14 mouse cellular contexts compared by ENCODE assay signal in the genomic region with DNA sequence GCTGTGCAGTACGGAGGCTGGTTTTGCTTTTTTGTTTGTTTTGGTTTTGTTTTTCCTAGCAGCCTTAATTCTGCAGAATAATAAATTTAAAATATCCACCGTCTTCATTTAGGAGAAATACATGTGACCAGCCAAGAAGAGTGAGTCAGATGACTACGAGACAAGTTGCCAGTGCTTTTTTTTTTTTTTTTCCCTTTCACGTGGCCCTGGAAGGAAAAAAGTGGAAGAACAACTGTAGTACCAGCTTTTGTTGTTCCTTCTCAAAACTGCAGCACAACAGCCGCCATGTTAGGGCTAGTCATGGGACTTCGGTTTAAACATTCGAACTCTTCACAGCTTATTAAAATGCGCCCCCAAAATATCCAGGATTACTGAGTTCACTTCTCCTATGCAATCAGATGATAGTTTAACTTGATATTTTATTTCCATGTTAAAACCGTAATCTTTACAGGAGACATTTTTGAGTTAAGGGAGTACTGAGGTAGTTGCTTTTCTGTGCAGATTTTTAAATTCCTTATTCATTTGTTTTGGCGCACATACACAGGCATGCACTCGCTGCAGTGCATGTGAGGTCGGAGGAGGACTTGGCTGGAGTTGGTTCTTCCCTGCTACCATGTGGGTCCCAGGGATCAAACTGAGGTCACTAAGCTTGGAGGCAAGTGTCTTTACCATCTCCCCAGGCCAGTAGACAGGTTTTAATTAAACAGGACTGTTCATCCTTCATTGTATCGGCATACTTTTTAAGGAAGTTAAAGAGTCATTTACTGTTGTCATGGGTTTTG. TPM values are rescaled to one million over a fixed set of nuclear protein-coding genes. Genes with fewer than 3 reads are reported as not detected.
A peak's percentile ranks its signal among the peaks of the same experiment; 100 is the strongest.
DNase-seq lines count a peak whose midpoint lies in the region; ATAC-seq and TF ChIP-seq lines count a peak whose summit lies in the region.
"Had no signal": no experiment of that assay in that cellular context is flagged by ENCODE, and none has a peak within 500 bp of the region (broad histone marks: within the 10 kb centered on the region; RNA-seq: fewer than 3 reads in every experiment).

No protein-coding gene starts in this region.

- TF ChIP-seq EP300 in heart, postnatal 0 days (IDR thresholded peaks at IDR 0.05; ENCODE audit: low read depth), result no peak

- H3K4me2 ChIP-seq in kidney, postnatal 0 days (ENCODE audit: low read length), result peak overlapping the region; percentile 81; the same call in 1 of the 2 replicates
- no peak overlapping the region for H3K4me2 ChIP-seq in kidney, embryonic 16.5 days (replicated peaks; ENCODE audit: low read depth, low read length)
- H3K4me2 ChIP-seq in heart, postnatal 0 days (ENCODE audit: low read depth, low read length), result peak overlapping the region; percentile 80
- H3K4me2 ChIP-seq in hindbrain, embryonic 14.5 days (replicated peaks), result no peak overlapping the region

- no peak for ATAC-seq in kidney, postnatal 0 days (replicated peaks; ENCODE audit: low FRiP score, low read depth)
- no peak for ATAC-seq in kidney, embryonic 16.5 days (ENCODE audit: low FRiP score, low TSS enrichment)
- no peak for ATAC-seq in heart, postnatal 0 days (ENCODE audit: insufficient read depth, low read depth)
- ATAC-seq in hindbrain, embryonic 14.5 days (ENCODE audit: low FRiP score), result no peak

- DNase-seq in kidney, postnatal 0 days (ENCODE audit: low spot score), result no peak
- DNase-seq in NIH3T3 (ENCODE audit: low read depth), result peak; percentile 71
- DNase-seq in heart, postnatal 0 days (ENCODE audit: low spot score), result no peak
- DNase-seq in embryo, embryonic 9.5 days (ENCODE audit: extremely low spot score), result no peak
- no peak for DNase-seq in hindbrain, embryonic 14.5 days (ENCODE audit: low spot score)
- DNase-seq: adrenal gland, postnatal 36 days; kidney, adult 8-10 months; layer of hippocampus, adult 9-11 months; left cerebral cortex, postnatal 4 days; spleen, adult 18-20 months had no signal

- TF ChIP-seq CTCF in kidney, postnatal 0 days (IDR thresholded peaks at IDR 0.05; ENCODE audit: low read depth), result no peak
- TF ChIP-seq CTCF in E14TG2a.4 (conservative IDR thresholded peaks at IDR 0.05; ENCODE audit: low read length), result no peak
- TF ChIP-seq CTCF in heart, postnatal 0 days (IDR thresholded peaks at IDR 0.05; ENCODE audit: low read depth), result no peak

- WGBS in kidney, postnatal 0 days, result 70% methylated on average over 13 of the region's 13 CpGs
- WGBS in kidney, embryonic 16.5 days, result 74% methylated on average over 13 of the region's 13 CpGs
- 67% methylated on average over 13 of the region's 13 CpGs for WGBS in heart, postnatal 0 days
- WGBS in hindbrain, embryonic 14.5 days, result 89% methylated on average over 13 of the region's 13 CpGs

- H3K27me3 ChIP-seq in kidney, postnatal 0 days (ENCODE audit: insufficient read depth, low read length), result no peaks in the 10 kb centered on the region
- no peaks in the 10 kb centered on the region for H3K27me3 ChIP-seq in kidney, embryonic 16.5 days (ENCODE audit: insufficient read depth, low read length)
- peaks cover 17% of the 10 kb centered on the region for H3K27me3 ChIP-seq in E14TG2a.4 (ENCODE audit: insufficient read depth, low read length)
- H3K27me3 ChIP-seq in heart, postnatal 0 days (ENCODE audit: control insufficient read depth, insufficient read depth, low read length), result no peaks in the 10 kb centered on the region
- H3K27me3 ChIP-seq in hindbrain, embryonic 14.5 days (ENCODE audit: control insufficient read depth, insufficient read depth, low read length), result no peaks in the 10 kb centered on the region

- H3K4me3 ChIP-seq in kidney, postnatal 0 days (replicated peaks; ENCODE audit: low read depth, low read length), result no peak overlapping the region
- H3K4me3 ChIP-seq in kidney, embryonic 16.5 days (ENCODE audit: low read length), result no peak overlapping the region
- 0 out of 2 replicates have a peak overlapping the region, but pooled peaks have one; percentile 94 for H3K4me3 ChIP-seq in E14TG2a.4 (replicated peaks; ENCODE audit: low read length)
- no peak overlapping the region for H3K4me3 ChIP-seq in heart, postnatal 0 days (ENCODE audit: low read depth, low read length)
- H3K4me3 ChIP-seq in hindbrain, embryonic 14.5 days (replicated peaks; ENCODE audit: low read length), result no peak overlapping the region

- peaks cover 10% of the 10 kb centered on the region for H3K4me1 ChIP-seq in kidney, postnatal 0 days (replicated peaks; ENCODE audit: insufficient read depth, low read length)
- H3K4me1 ChIP-seq in kidney, embryonic 16.5 days (ENCODE audit: insufficient read depth, low read length), result peaks cover 23% of the 10 kb centered on the region
- peaks cover 27% of the 10 kb centered on the region for H3K4me1 ChIP-seq in E14TG2a.4 (replicated peaks; ENCODE audit: low read depth, low read length)
- H3K4me1 ChIP-seq in heart, postnatal 0 days (ENCODE audit: control insufficient read depth, insufficient read depth), result peaks cover 23% of the 10 kb centered on the region
- peaks cover 12% of the 10 kb centered on the region for H3K4me1 ChIP-seq in hindbrain, embryonic 14.5 days (replicated peaks; ENCODE audit: control insufficient read depth, insufficient read depth, low read length)

- no peaks in the 10 kb centered on the region for H3K9me3 ChIP-seq in kidney, postnatal 0 days (replicated peaks; ENCODE audit: low read length)
- H3K9me3 ChIP-seq in kidney, embryonic 16.5 days (ENCODE audit: low read length), result no peaks in the 10 kb centered on the region
- H3K9me3 ChIP-seq in E14TG2a.4 (ENCODE audit: low read length), result no peaks in the 10 kb centered on the region
- no peaks in the 10 kb centered on the region for H3K9me3 ChIP-seq in heart, postnatal 0 days (replicated peaks; ENCODE audit: control insufficient read depth, low read length)
- H3K9me3 ChIP-seq in hindbrain, embryonic 14.5 days (ENCODE audit: control insufficient read depth, low read length), result no peaks in the 10 kb centered on the region
- H3K9me3 ChIP-seq: hindbrain, embryonic 10.5 days; midbrain, embryonic 10.5 days had no signal

- H3K27ac ChIP-seq in kidney, postnatal 0 days, result peak overlapping the region; percentile 97
- H3K27ac ChIP-seq in kidney, embryonic 16.5 days (ENCODE audit: low read length), result no peak overlapping the region; the same call in 1 of the 2 replicates
- H3K27ac ChIP-seq in heart, postnatal 0 days (ENCODE audit: low read depth), result peak overlapping the region; percentile 99
- H3K27ac ChIP-seq in hindbrain, embryonic 14.5 days, result no peak overlapping the region
- H3K27ac ChIP-seq: midbrain, embryonic 10.5 days had no signal

- H3K36me3 ChIP-seq in kidney, postnatal 0 days (ENCODE audit: insufficient read depth, low read length), result no peaks in the 10 kb centered on the region
- no peaks in the 10 kb centered on the region for H3K36me3 ChIP-seq in kidney, embryonic 16.5 days (ENCODE audit: insufficient read depth, low read length)
- H3K36me3 ChIP-seq in E14TG2a.4 (ENCODE audit: insufficient read depth, low read length), result no peaks in the 10 kb centered on the region
- no peaks in the 10 kb centered on the region for H3K36me3 ChIP-seq in heart, postnatal 0 days (replicated peaks; ENCODE audit: control insufficient read depth, insufficient read depth, low read length)
- H3K36me3 ChIP-seq in hindbrain, embryonic 14.5 days (replicated peaks; ENCODE audit: control insufficient read depth, insufficient read depth), result no peaks in the 10 kb centered on the region
- H3K36me3 ChIP-seq: hindbrain, embryonic 10.5 days; midbrain, embryonic 10.5 days had no signal

- H3K9ac ChIP-seq in kidney, postnatal 0 days (ENCODE audit: low read depth, low read length), result no peak overlapping the region
- H3K9ac ChIP-seq in kidney, embryonic 16.5 days (replicated peaks; ENCODE audit: low read length), result no peak overlapping the region
- H3K9ac ChIP-seq in heart, postnatal 0 days (replicated peaks; ENCODE audit: low read depth, low read length), result no peak overlapping the region
- no peak overlapping the region for H3K9ac ChIP-seq in hindbrain, embryonic 14.5 days

RNA-seq across cellular contexts. Expression of a gene that starts 1.3 kb away (rescaled TPM):
- 403 and 438 TPM in 2 replicates for polyA plus RNA-seq in kidney, postnatal 0 days (2015; fragmentation: Nextera tagmentation; extraction: Ambion mirVana)
- polyA plus RNA-seq in kidney, embryonic 16.5 days (2015; fragmentation: Nextera tagmentation; extraction: Ambion mirVana), result 347 and 363 TPM in 2 replicates
- total RNA-seq in heart, postnatal 0 days (2014; rRNA removed; ENCODE audit: low replicate concordance), result 262 and 335 TPM in 2 replicates
- polyA plus RNA-seq in heart, postnatal 0 days (2015; fragmentation: Nextera tagmentation; extraction: Ambion mirVana), result 301 and 332 TPM in 2 replicates
- 341 and 388 TPM in 2 replicates for polyA plus RNA-seq in hindbrain, embryonic 14.5 days (2014; fragmentation: Nextera tagmentation; extraction: Ambion mirVana)

RNA-seq across cellular contexts. Expression of a gene that starts 29.4 kb away (rescaled TPM):
- polyA plus RNA-seq in kidney, postnatal 0 days (2015; fragmentation: Nextera tagmentation; extraction: Ambion mirVana), result 32.4 and 33.1 TPM in 2 replicates
- polyA plus RNA-seq in kidney, embryonic 16.5 days (2015; fragmentation: Nextera tagmentation; extraction: Ambion mirVana), result 42.8 and 42.9 TPM in 2 replicates
- 16.3 and 16.4 TPM in 2 replicates for total RNA-seq in heart, postnatal 0 days (2014; rRNA removed; ENCODE audit: low replicate concordance)
- polyA plus RNA-seq in heart, postnatal 0 days (2015; fragmentation: Nextera tagmentation; extraction: Ambion mirVana), result 11.7 and 12.5 TPM in 2 replicates
- polyA plus RNA-seq in hindbrain, embryonic 14.5 days (2014; fragmentation: Nextera tagmentation; extraction: Ambion mirVana), result 56.5 and 62.9 TPM in 2 replicates

RNA-seq across cellular contexts. Expression of a gene that starts 45.5 kb away (rescaled TPM):
- polyA plus RNA-seq in kidney, postnatal 0 days (2015; fragmentation: Nextera tagmentation; extraction: Ambion mirVana), result 17.1 and 18.0 TPM in 2 replicates
- polyA plus RNA-seq in kidney, embryonic 16.5 days (2015; fragmentation: Nextera tagmentation; extraction: Ambion mirVana), result 10.5 and 12.4 TPM in 2 replicates
- total RNA-seq in heart, postnatal 0 days (2014; rRNA removed; ENCODE audit: low replicate concordance), result 8.6 and 16.6 TPM in 2 replicates
- polyA plus RNA-seq in heart, postnatal 0 days (2015; fragmentation: Nextera tagmentation; extraction: Ambion mirVana), result 15.4 and 16.5 TPM in 2 replicates
- polyA plus RNA-seq in hindbrain, embryonic 14.5 days (2014; fragmentation: Nextera tagmentation; extraction: Ambion mirVana), result 10.2 and 10.9 TPM in 2 replicates

Comparison
In these comparisons a context has a peak if more than half of its experiments do, and no peak if none do; other contexts are left out.
1. H3K27ac ChIP-seq: peak in kidney, postnatal 0 days (single experiment) and heart, postnatal 0 days (single experiment); none in kidney, embryonic 16.5 days (single experiment) and hindbrain, embryonic 14.5 days (single experiment).
2. H3K4me2 ChIP-seq: peak in kidney, postnatal 0 days (single experiment) and heart, postnatal 0 days (single experiment); none in kidney, embryonic 16.5 days (single experiment) and hindbrain, embryonic 14.5 days (single experiment).